ENCODE assay signal across 8 mouse cellular contexts in the genomic region with DNA sequence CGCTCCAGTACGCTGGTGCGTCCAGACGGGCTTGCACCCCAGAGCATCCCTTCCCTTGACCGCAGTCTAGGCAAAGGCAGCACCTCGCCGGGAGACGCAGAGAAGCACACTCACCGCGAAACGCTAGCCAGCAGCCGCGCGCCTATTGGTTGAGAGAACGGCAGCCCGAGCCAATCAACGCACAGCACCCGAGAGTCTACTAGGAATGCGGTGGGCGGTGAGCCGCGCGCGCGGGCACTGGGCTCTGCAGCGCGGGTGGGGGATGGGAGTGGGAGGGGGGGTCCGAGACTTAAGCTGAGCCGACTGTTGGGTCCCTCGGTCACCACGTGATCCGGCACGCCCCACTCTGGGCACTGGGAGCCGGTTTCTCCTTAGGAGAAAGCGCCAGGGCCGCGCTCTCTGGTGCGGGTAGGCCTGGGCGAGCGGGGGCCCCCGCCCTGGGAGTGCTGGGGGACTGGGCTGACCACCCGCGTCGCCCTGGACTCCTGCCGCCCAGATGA. TPM values are rescaled to one million over a fixed set of nuclear protein-coding genes. Genes with fewer than 3 reads are reported as not detected.
DNase-seq lines count a peak whose midpoint lies in the region; ATAC-seq lines count a peak whose summit lies in the region.

No protein-coding gene starts in this region.

- peak overlapping the region; percentile 77 for H3K27ac ChIP-seq in hindbrain, embryonic 11.5 days (ENCODE audit: low read depth, low read length)
- H3K27ac ChIP-seq in lung, embryonic 16.5 days (ENCODE audit: low read length): peak overlapping the region; percentile 92

- peak; percentile 90 for ATAC-seq in hindbrain, embryonic 11.5 days (ENCODE audit: low FRiP score)
- peak; percentile 91 for ATAC-seq in lung, embryonic 16.5 days (ENCODE audit: low read depth)

- 3% methylated on average over 40 of the region's 45 CpGs for WGBS in hindbrain, embryonic 11.5 days
- WGBS in lung, embryonic 16.5 days: under 1% methylated on average over 40 of the region's 45 CpGs

- H3K4me1 ChIP-seq in hindbrain, embryonic 11.5 days (replicated peaks; ENCODE audit: control insufficient read depth, insufficient read depth, low read length): peaks cover 20% of the 10 kb centered on the region
- peaks cover 54% of the 10 kb centered on the region for H3K4me1 ChIP-seq in lung, embryonic 16.5 days (replicated peaks; ENCODE audit: control insufficient read depth, insufficient read depth, low read length)

- H3K9ac ChIP-seq in hindbrain, embryonic 11.5 days (ENCODE audit: low read depth, low read length): peak overlapping the region; percentile 57
- peak overlapping the region; percentile 72 for H3K9ac ChIP-seq in lung, embryonic 16.5 days (ENCODE audit: low read length)

- H3K4me3 ChIP-seq in hindbrain, embryonic 11.5 days (ENCODE audit: low read depth, low read length): peak overlapping the region; percentile 29
- H3K4me3 ChIP-seq in lung, embryonic 16.5 days (ENCODE audit: low read length): peak overlapping the region; percentile 52

- no peaks in the 10 kb centered on the region for H3K9me3 ChIP-seq in hindbrain, embryonic 11.5 days (ENCODE audit: control insufficient read depth, low read length)
- H3K9me3 ChIP-seq in lung, embryonic 16.5 days (ENCODE audit: control insufficient read depth, low read length): no peaks in the 10 kb centered on the region

- DNase-seq in NIH3T3 (ENCODE audit: low read depth): peak; percentile 92
- peak; percentile 95 for DNase-seq in cerebellum, adult 9-11 months
- peak; percentile 87 to 96 for DNase-seq in frontal cortex, adult 2 months (ENCODE audit: extremely low spot score in 1 of 2, low spot score in 1 of 2)
- peak; percentile 95 for DNase-seq in hindbrain, embryonic 11.5 days (ENCODE audit: low spot score)
- DNase-seq in layer of hippocampus, adult 9-11 months: peak; percentile 95
- peak; percentile 90 for DNase-seq in ovary, postnatal 36 days (ENCODE audit: low spot score)
- DNase-seq in thymus, postnatal 14 days: peak; percentile 92

- no peaks in the 10 kb centered on the region for H3K36me3 ChIP-seq in hindbrain, embryonic 11.5 days (ENCODE audit: control insufficient read depth, insufficient read depth, low read length)
- no peaks in the 10 kb centered on the region for H3K36me3 ChIP-seq in lung, embryonic 16.5 days (ENCODE audit: control insufficient read depth, insufficient read depth, low read length)

- H3K4me2 ChIP-seq in hindbrain, embryonic 11.5 days (replicated peaks; ENCODE audit: low read depth, low read length): peak overlapping the region; percentile 56
- H3K4me2 ChIP-seq in lung, embryonic 16.5 days (ENCODE audit: low read depth, low read length): peak overlapping the region; percentile 60

- no peaks in the 10 kb centered on the region for H3K27me3 ChIP-seq in hindbrain, embryonic 11.5 days (ENCODE audit: control insufficient read depth, insufficient read depth, low read length)
- no peaks in the 10 kb centered on the region for H3K27me3 ChIP-seq in lung, embryonic 16.5 days (ENCODE audit: control insufficient read depth, insufficient read depth, low read depth, low read length)

RNA-seq across cellular contexts. Expression of gene Actg1, which starts 37.5 kb away (rescaled TPM):
- polyA plus RNA-seq in frontal cortex, adult 2 months (2012; rRNA removed): 1,138 and 1,210 TPM in 2 replicates
- polyA plus RNA-seq in hindbrain, embryonic 11.5 days (2014; fragmentation: Nextera tagmentation; extraction: Ambion mirVana): 3,592 and 3,665 TPM in 2 replicates
- polyA plus RNA-seq in lung, embryonic 16.5 days (2015; fragmentation: Nextera tagmentation; extraction: Ambion mirVana): 2,589 and 2,717 TPM in 2 replicates

RNA-seq across cellular contexts. Expression of gene Fscn2, which starts 50.5 kb away (rescaled TPM):
- 0.67 and 0.82 TPM in 2 replicates for polyA plus RNA-seq in frontal cortex, adult 2 months (2012; rRNA removed)
- 1.1 and 1.5 TPM in 2 replicates for polyA plus RNA-seq in hindbrain, embryonic 11.5 days (2014; fragmentation: Nextera tagmentation; extraction: Ambion mirVana)
- polyA plus RNA-seq in lung, embryonic 16.5 days (2015; fragmentation: Nextera tagmentation; extraction: Ambion mirVana): 0.64 and 0.83 TPM in 2 replicates

Comparison
In these comparisons a context has a peak if more than half of its experiments do, and no peak if none do; other contexts are left out.
1. Peak in every context shown above with its lines: DNase-seq, ATAC-seq, H3K4me3 ChIP-seq and H3K27ac ChIP-seq.